Mouse (Mus musculus) left cerebral cortex, postnatal 4 days (tissue): Measurements from ENCODE around the gene Dlgap4. TPM values are rescaled to one million over a fixed set of nuclear protein-coding genes. Genes with fewer than 3 reads are reported as not detected.
"Not testable (repeated sequence)": the region's sequence is repeated elsewhere in the genome, so short reads cannot be mapped to it uniquely, and the experiment has no call there.

Experiments used
- DNase-seq: peaks from one replicate; pipeline ENCODE4 v3.0.0-alpha.2; 2022
- intact Hi-C: fragments of 180-260 bp; cut with DNase I; formaldehyde crosslinking; loops from one replicate; pipeline ENCODE4 v1.15.1; 2025
- total RNA-seq, 2 experiments: library from RNA; stranded (reverse); gene quantifications; 2 replicates each; pipeline ENCODE4 v1.2.3; 2021

The Dlgap4 gene
- total RNA-seq, 2 experiments from 2014 or later = 306 to 315 TPM

DNA sequence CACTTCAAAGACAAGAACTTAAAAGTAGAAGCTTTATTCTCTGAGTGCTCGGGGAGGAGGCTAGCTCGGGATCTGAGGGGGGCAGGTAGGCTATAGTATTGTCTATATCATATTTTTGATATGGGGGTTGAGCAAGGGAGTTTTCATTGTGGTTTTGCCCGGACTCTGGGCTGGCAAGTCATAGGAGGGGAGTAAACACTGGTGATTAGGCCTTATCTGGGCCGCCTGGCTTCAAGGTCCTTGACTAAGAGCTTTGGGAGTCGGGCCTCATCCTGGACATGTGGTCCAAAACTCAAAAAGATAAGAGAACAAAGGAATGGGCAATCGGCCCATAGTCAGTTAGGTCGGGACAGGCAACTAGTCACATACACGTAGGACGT is 169.8 kb downstream of the Dlgap4 start:
- no peak for DNase-seq
- intact Hi-C loops = no loop called here

DNA sequence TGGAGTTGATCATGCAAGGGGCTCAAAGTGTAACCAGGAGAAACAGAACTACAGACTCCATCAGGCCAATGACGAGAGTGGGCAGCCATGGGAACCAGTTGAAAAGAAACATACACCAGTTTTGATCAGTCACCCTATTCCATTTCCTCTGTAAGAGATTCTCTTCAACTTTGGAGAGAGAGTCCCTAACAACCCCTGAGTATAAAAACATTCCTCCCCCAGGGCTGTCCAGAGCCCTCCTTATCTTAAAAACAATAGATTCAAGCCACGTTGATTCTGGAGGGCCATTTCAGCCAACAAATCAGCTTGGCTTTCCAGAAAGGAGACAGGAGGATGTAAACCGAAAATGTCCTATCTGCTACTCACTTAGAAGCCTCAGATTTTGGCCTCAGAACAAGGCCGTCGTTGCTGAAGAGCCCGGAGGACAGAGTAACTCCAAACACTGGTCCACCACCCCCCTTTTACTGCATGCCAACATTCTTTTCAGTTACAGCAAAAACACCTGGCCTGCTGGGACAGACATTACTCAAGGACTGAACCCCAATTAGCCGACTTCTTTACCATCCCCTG is 170.6 kb downstream of the Dlgap4 start:
- no peak for DNase-seq
- intact Hi-C loops = no loop called here

DNA sequence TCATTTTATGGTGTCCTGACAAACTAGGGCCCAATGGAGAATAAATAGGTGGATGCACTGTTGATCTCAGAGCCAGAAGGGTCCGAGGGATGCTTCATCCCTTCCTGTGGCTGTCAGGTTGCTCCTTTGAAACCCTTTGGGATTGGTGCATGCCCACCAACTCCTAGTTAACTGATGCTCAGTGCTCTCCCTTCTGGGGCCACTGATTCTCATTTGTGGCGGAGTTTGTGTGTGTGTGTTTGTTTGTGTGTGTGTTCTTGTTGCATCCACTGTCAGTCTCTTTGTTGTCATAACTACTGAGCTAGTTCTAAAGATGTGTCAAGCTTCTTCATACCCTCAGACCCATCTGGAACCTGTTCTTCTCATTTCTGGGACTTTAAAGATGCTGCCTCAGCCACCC is 171.4 kb downstream of the Dlgap4 start:
- DNase-seq = no peak
- intact Hi-C loops = no loop called here

DNA sequence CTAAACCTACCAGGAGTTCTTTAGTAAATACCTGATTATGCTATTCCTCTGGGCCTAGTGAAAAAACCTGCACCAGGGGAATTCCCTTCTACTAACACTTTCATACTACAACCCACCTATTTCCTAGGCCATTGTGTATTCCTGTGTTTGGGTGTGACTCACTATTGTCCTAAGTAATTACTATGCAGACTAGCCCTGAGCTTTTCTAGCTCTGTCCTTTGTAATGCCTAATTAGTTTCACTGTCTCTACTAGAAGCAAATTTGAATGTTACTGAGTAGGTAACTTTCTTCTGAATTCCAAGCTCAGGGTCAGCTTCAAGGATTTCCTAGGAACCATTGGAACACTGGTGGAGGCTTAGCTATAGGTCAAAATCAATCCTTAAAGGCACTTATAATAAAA is 172.9 kb downstream of the Dlgap4 start:
- DNase-seq, intact Hi-C loops: not testable (repeated sequence)

DNA sequence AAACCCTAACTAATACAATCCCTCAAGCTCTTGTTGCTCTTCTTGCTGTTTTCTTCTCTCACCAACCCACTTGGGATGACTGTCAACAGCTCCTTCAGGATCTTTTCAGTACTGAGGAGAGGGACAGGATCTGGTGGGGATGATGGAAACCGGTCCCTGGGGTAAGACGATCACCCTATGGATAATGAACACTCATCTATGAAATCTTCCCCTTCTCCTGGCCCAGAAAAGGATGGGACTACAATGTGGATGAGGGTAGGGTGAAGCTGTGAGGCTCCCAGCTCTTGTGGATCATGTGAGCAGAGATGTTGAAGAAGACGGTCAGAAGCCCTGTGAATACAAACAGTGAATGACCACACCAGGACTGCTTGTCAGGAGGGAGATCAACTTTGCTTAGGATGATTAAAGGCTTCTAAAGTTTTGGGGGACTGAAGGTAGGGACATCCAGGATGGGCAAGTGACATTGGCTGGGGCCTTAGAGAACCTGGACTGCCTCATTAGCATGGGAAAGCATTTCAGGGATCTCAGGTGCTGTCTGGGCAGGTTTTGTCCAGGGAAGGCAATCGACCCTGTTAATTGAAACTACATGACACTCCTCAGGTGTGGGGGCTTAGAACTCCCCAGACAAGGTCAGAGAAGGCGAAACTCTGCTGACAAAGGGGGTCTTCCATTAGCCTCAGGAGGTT is 173.7 kb downstream of the Dlgap4 start:
- no peak for DNase-seq

DNA sequence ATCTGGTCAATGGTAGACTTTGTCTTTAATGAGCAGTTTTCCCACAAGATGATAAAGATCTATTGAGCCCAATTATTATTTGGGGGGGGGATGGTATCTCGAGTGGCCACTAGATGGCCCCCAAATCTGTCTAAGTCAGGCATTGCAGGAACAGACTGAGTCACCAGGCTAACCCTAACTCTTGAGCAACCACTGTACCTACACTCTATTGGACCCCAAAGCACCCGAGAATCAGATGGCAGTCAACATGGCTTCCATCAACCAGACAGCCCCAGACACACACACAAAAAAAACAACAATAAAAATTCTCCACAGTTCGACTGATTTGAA is 174.2 kb downstream of the Dlgap4 start:
- no peak for DNase-seq
- intact Hi-C loops = no loop called here

More for the DNA sequence above, 173.7 kb downstream of the Dlgap4 start:
- intact Hi-C loops = no loop called here

DNA sequence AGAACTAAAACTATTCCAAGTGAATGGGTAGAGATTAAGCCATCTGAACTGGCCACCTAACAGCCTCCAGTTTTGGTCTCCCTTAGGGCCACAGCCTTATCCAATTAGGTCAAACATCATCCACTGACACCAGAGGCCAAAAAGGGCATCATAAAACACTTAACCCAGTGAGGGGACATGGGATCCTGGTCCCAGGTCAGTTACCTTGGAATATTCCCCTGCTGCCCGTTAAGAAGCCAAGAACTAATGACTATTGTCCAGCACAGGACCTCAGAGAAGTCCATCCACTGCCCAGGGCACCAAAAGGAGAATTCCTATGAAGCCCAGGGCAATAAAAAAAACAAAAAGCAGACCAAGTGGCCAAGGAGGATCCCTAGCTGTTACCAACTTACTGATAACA is 175.3 kb downstream of the Dlgap4 start:
- intact Hi-C loops = no loop called here
- DNase-seq = no peak

DNA sequence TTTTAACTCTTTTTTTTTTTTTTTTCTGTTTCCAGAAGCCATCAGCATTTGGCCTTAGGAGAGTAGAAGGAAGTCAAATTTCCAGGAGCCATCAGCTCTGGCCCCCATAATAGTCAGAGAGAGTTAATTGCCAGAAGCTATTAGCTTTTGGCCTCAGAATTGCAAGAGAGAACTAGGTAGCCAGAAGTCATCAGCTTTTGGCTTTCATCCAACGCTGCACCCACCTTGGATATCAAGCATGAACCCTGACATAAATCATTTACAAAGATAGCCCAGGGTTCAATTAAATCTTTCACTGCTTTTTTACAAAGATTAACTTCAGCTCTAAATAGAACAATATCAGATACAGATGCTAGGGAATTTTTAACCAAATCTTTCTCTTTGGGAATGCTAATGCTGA is 185.0 kb downstream of the Dlgap4 start:
- intact Hi-C loops = no loop called here
- DNase-seq = no peak

DNA sequence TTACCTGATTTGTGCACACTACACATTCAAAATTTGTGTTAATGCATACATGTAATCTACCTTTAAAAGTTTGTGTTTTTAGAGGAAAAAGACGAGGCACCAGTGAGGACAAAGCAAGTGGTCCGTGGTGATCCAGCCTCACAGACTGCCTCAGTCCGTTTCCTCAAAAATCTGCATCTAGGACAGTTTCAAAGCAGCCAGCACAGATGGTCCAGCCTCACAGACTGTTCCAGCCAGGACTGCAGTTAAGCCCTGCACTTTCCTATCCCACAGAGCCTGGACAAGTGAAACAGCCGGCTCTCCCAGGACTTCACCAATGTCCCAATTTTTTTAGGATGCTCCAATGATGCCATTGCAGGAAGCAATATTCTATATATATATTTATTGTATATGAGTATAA is 187.5 kb downstream of the Dlgap4 start:
- DNase-seq = no peak
- intact Hi-C loops = loop anchor here (10.0 kb wide), 1 partner anchor 54 kb away; the partner anchor contains the start of gene 4930518I15Rik

DNA sequence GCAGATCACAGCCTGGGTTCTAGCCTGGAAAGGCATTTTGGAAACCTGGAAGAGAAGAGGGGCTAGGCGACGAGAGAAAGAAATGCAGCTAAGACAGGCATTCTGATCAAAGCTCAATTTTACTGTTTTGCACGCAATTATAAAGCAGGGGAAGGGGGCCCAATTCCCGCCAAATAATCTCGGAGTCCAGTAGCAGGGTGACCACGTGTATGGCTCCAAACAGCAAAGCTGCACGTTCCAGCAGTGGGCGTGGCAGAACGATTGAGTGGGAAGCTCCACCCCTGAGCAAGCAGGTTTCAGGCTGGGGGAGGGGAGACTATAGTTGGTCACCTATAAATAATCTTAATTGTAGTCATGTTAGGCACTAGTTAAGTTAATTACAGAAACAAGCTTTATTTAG is 188.6 kb downstream of the Dlgap4 start:
- intact Hi-C loops = loop anchor here (10.0 kb wide), 1 partner anchor 53 kb away; the partner anchor contains the start of gene 4930518I15Rik
- not testable (repeated sequence) for DNase-seq

DNA sequence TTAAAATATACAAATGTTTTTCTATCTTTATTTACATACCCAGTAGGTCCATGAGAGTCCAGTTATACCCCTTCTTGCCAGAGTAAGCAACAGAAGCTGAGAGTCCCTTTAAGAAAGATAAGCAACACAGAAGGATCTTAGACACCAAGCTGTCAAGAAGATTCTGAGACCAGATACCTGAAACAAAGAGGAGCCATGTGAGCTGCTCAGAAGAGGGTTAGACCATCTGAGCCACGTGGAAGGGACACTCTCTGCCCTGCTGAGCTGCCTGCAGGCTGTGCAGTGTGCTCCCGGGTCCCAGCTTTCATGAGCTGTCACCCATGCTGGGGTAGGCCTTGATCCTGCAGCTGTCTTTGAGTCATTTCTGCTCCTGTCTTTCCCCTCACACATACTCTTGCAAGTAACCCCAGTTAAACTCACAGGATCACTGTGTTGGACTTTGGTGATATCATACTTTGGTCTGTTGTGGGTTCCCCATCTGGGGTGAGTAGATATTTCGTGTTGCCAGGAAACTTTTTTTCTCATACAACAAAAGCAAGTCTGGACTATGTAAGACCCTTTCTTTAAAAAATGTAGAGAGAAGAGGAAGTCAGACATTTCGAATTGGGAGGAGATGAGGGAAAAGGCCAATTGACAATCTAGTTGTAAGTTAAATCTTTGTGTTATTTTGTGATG is 190.3 kb downstream of the Dlgap4 start:
- intact Hi-C loops = loop anchor here (10.0 kb wide), 1 partner anchor 51 kb away; the partner anchor contains the start of gene 4930518I15Rik

DNA sequence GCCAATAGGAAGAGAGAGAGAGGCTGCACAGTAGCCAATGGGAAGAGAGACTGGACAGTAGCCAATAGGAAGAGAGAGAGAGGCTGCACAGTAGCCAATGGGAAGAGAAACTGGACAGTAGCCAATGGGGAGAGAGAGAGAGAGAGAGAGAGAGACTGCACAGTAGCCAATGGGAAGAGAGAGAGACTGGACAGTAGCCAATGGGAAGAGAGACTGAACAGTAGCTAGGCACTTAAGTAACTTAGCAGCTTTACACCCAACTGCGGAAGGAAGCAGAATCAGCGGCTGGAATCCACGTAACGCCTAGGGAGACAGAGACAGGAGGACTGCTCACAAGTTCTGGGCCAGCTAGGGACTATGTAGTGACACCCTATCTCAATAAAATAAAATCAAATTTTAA is 191.1 kb downstream of the Dlgap4 start:
- no peak for DNase-seq
- intact Hi-C loops = loop anchor here (10.0 kb wide), 1 partner anchor 50 kb away; the partner anchor contains the start of gene 4930518I15Rik

More for the DNA sequence above, 190.3 kb downstream of the Dlgap4 start:
- DNase-seq = no peak

DNA sequence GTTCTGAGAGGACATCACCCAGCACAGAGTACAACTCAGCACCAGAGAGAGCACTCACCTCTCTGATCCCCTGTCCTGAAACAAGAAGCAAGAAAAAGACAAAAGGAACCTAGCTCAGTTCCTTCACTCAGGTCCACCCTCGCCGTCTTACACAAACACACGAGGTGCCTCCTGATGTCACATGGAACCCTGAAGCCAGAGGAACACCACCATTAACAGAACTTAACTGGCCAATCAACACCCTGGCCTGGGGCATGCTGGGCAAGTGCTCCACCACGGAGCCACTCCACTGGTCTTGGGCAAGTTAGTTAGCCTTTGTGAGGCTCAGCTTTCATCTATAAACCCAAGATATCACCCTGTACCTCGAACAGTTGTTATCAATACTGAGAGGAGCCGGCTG is 193.4 kb downstream of the Dlgap4 start:
- DNase-seq = no peak
- intact Hi-C loops = loop anchor here (10.0 kb wide), 1 partner anchor 48 kb away; the partner anchor contains the start of gene 4930518I15Rik

DNA sequence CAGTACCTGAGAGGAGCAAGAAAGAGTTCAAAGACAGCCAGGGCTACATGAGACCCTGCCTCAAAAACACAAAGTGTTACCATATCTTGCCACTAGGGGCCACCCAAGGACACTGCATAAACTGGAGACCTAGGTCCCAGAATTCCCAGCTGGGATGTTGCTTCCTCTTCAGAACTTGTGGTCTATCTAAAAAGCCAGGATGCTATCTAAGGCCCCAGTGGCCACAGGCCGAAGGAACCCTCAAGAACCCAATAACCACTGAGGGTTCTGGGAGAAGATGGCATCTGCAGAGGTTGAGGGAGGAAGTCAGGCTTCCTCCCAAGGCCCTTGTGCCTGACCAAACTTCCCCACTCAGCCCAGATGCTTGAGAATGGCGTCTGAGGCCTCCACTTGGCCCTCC is 196.1 kb downstream of the Dlgap4 start:
- peak; percentile 78 for DNase-seq
- intact Hi-C loops = loop anchor here (10.0 kb wide), 1 partner anchor 45 kb away; the partner anchor contains the start of gene 4930518I15Rik

DNA sequence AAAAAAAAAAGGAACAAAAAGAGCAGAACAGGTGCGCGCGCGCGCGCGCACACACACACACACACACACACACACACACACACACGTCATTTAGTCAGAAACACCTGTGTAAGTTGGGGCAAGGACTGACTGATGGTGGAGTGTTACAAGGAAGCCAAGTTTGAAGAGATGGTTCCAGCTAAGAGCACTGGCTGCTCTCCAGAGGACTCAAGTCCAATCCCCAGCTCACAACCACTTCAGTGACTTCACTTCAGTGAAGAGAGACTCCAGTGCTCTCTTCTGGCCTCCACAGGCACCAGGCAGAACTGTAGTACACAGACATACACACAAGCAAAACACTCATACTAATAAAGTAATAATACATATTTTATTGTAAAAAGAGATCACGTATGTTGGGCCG is 197.2 kb downstream of the Dlgap4 start:
- DNase-seq = no peak
- intact Hi-C loops = no loop called here

DNA sequence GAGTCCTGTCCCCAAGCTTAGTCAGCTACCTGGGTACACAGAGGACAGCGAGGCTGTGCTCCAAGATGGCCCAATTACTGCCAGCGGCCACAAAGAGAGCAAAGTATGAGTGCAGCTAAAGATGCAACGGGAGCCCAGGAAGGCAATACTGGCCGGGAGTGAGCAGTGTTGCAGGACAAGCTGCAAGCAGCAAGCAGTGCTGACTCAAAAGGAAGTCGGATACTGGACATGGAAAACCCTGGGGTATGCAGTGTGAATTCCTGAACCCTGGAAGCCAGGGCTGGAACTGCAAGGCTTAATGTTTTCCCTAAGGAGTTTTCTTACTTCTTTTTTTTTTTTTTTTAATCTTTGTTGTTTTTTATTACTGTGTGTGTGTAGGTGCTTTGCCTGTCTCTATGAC is 198.1 kb downstream of the Dlgap4 start:
- DNase-seq = no peak
- intact Hi-C loops = no loop called here

Other genes starting within 250 kb of the Dlgap4 start
- gene Epb41l1, start 192.8 kb upstream of the Dlgap4 start, total RNA-seq = 100 to 1,000 TPM; 229 to 236 TPM
- 10 to 100 TPM; 28.6 to 33.2 TPM for gene Aar2, start 66.1 kb upstream of the Dlgap4 start, total RNA-seq
- 10 to 100 TPM; 13.4 to 18.6 TPM for gene Myl9, start 161.7 kb downstream of the Dlgap4 start, total RNA-seq
- 1 to 10 TPM; 5.7 to 6.0 TPM for gene Tgif2, start 226.3 kb downstream of the Dlgap4 start, total RNA-seq
- 1 to 10 TPM; 3.9 to 4.9 TPM for gene 4930518I15Rik, start 244.2 kb downstream of the Dlgap4 start, total RNA-seq
- gene Rab5if, start 249.4 kb downstream of the Dlgap4 start, total RNA-seq = 100 to 1,000 TPM; 104 to 105 TPM